Mouse (Mus musculus) testis, adult 10 weeks (tissue): Measurements from ENCODE around the gene Nop9. TPM values are rescaled to one million over a fixed set of nuclear protein-coding genes. Genes with fewer than 3 reads are reported as not detected.

ENCODE experiments used
- polyA plus RNA-seq: library from polyadenylated mRNA; stranded (reverse); fragments of 350-450 nt; fragmentation: Illumina TruSeq; extraction: RNeasy Lipid Tissue Mini Kit (QIAGEN cat#74804); gene quantifications from one replicate; pipeline ENCODE4 v1.2.3, GENCODE M21; 2014; ENCODE audit warnings: low read depth, low replicate concordance

Gene Nop9
- polyA plus RNA-seq, result 53.9 TPM

DNA sequence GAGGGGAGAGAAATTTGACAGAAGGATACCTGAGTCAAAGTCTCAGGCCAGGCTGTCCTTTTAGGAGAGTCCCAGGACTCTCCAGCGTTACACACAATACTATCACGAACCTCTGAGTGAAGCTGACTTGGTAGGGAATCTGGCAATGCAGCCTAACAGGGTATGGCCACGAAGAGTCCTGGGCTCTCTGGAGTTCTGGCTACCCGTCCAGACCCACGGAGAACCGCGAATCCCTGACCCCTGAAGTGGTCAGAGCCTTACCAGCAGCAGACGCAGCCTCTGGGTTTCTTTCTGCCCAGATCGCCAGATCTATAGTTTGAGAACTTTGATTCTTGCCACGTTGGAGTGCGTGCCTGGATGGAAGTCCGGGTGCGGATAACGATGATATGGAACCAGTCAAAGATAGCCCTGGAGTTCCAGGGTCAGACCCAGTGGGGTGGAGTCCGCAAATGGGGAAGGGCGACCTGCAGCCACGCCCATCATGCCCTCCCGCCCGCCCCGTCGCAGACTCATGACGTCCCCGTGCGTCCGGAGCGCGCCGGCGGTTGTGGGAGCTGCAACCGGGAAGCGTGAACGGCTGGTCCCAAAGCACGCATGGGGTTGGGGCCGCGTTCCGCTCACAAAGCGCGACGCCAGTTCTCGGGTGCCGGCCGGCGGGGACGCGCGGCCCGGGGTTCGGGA lies at the start of gene Nop9, which contains the start of gene Dhrs1:
Gene Nop9 (plus strand): TSS at position 514 of the 681 bp plus-strand sequence.
Gene Dhrs1 (minus strand): TSS at position 511 of the 681 bp plus-strand sequence.

DNA sequence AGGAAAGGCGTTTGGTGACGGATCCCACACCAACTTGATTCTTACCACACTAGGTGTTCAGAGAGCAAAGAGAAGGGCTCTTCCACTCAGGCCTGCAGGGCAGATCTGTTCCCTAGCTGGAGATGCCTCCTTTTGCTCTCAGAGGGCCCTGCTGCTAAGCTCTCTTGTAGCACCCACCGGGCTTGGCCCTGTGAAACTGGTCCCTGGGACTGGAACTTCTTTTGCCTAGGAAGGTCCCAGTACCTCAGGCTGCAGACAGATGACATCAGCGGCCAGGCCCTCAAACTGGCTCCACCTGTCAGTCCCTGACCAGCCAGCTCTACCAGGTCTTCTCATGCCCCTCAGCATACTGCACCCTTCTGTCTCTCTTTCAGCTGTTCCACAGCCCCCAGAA lies 31.8 kb upstream of the Nop9 start, which contains the start of gene Tgm1:
Gene Tgm1 (minus strand): TSS at position 198 of the 394 bp plus-strand sequence.

DNA sequence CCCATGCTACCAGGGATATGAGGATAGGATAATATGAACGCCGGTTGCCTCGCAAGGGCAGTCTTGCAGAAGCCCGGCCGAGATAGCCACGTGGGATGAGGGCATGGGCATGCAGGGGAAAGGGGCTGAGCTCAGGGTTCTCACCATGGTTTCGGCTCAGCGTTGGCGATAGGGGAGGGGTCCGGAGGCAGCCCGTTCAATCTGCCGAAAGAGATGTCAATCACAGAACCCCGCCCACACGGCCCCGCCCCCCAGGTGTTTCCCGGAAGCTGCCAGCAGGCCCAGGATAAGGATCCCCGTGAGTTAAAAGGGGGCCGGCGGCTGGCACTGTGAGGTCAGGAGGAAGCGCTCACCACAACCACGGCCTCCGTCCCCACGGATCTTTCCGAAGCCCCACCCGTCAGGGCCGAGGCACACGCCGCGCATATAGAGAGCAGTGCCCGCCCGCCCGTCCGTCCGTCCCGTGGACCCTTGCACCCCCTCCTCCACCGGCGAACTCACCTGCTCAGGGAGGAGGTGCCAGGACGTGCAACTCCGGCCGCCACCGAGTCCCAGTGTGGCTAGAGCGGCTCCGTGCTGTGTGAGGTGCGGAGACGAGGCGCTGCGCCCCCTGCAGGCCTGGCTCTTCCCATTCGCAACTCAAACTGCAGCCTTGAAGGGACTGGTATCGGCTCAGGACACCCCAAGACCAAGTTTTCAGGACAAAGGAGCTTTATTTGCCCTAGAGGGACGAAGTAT lies 23.6 kb upstream of the Nop9 start, which contains the start of gene Rabggta:
Gene Rabggta (minus strand): TSS at position 564 of the 738 bp plus-strand sequence.

DNA sequence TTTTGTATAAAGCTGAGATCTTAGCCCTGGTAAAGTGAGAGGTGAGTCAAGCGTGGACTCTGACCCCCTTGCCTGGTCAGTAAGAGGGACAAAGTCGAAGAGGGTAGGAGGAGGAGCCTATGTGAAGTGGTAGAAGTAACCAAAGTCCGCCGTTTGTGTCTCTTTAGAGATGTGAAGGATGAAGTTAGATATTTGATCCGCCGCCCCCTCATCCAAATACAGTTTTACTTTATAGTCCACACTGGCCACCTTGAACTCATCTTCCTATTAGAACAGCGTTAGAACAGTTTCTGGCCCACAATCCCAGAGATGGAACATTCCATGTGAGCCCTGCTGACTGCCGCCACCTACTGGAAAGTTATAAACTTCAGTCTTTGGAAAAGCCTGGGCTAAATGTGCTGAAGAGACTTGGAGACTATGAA lies 12.9 kb downstream of the Nop9 start, which contains the start of gene Cideb:
Gene Cideb (minus strand): TSS at position 96 of the 422 bp plus-strand sequence.

DNA sequence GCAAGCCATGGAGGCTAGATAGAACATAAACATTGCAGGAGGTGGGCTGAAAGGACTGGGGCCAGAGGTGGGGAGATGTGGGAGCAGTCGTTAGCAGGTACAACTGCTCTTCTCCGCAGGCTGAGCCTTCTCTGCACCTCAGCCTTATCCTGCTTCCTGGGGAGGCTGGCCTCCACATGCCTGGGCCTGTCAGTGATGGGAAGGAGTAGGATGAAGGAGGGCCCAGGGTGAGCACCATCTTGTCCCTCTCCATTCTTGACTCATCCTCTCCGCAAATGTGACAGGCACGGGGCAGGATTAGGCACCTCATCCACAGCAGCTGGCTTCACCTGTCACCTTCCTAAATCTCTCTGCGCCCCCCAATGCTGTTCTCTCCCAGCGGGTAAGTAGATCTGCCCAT lies 15.7 kb downstream of the Nop9 start, which contains the start of gene Ltb4r2:
Gene Ltb4r2 (plus strand): TSS at position 266 of the 400 bp plus-strand sequence.

DNA sequence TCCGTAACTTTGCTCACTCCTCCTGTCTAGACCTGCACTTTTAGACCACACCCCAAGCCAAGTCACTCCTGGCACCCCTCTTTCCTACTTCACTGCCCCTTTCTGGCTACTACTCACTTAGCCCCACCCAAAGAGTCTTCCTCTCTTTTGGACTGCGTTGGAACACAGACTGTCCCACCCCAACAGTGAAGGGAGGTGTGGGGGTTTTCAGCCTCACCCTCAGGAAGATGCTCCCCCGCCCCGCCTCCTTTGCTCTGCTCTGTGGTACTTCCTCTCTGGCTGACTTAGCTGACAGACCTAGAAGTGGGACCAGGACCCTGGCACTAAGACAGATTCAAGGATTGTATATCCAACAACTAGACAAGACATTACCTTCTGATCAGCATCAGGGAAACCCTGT lies 20.2 kb downstream of the Nop9 start, which contains the start of gene Ltb4r1:
Gene Ltb4r1 (plus strand): TSS at position 267 of the 400 bp plus-strand sequence.

DNA sequence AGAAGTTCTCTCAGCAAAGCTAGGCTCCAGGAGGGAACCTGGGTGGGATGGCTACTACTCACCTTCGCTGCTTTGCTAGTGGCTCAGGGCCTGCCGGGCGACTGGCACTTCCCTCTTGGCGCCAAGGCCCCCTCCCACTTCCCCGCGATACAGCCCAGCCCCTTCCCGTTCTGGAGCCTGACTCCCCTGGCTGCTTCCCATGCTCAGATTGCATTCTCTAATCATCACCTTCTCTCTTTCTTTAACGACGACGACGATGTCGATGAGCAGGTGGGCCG lies 38.4 kb downstream of the Nop9 start, which contains the start of gene Adcy4:
Gene Adcy4 (minus strand): TSS at position 138 of the 278 bp plus-strand sequence.

DNA sequence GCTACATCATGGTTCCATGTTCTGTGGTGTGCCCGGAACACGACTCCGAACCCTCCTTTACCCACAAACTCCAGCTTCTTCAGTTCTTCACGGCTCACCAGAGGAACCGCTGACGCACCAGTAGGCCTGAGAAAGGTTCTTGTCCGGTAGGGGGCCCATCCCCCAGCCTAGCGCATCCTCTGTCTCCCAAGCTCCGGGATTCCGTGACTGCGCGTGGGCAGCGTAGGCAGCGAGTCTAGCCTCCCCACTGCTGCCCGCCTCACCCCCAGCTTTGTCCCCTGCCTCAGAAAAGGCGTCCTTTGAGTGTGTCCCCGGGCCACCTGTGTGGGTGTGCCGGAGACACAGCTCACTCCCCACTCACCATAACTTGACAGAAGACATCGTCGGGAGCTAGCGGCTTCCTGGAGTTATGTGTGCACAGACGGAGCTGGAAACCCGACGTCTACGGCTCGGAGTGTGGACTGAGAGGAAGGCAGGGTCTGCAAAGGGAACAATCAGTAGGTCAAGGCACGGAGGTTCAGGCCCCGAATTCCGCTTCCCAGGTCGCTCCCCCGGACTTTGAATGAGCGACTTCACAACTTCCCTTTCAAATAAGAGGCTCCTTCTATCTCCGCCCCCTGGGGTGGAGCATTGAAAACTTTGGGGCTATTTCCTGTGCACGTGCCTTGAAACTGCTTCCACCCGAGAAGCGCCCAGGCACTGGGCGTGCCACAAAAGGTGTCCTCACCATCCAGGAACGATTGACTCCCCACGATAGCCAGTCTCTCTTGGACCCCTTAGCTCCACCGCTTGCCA lies 43.0 kb downstream of the Nop9 start, which contains the start of gene Ripk3:
Gene Ripk3 (minus strand): TSS at position 610 of the 795 bp plus-strand sequence.

Other genes starting within 250 kb of the Nop9 start
- gene Cpne6, start 235.2 kb upstream of the Nop9 start, polyA plus RNA-seq, result not detected
- 0.11 TPM for gene Nrl, start 220.7 kb upstream of the Nop9 start, polyA plus RNA-seq
- 0.35 TPM for gene Pck2, start 205.4 kb upstream of the Nop9 start, polyA plus RNA-seq
- 14.7 TPM for gene Dcaf11, start 185.7 kb upstream of the Nop9 start, polyA plus RNA-seq
- gene A730061H03Rik, start 185.3 kb upstream of the Nop9 start, polyA plus RNA-seq, result not detected
- gene Fitm1, start 170.1 kb upstream of the Nop9 start, polyA plus RNA-seq, result not detected
- 25.6 TPM for gene Psme1, start 167.6 kb upstream of the Nop9 start, polyA plus RNA-seq
- 2.7 TPM for gene Emc9, start 160.4 kb upstream of the Nop9 start, polyA plus RNA-seq
- 17.0 TPM for gene Psme2, start 154.6 kb upstream of the Nop9 start, polyA plus RNA-seq
- gene Rnf31, start 154.0 kb upstream of the Nop9 start, polyA plus RNA-seq, result 2.1 TPM
- gene Irf9, start 142.1 kb upstream of the Nop9 start, polyA plus RNA-seq, result 2.6 TPM
- gene Rec8, start 127.7 kb upstream of the Nop9 start, polyA plus RNA-seq, result 8.3 TPM
- 67.7 TPM for gene Ipo4, start 109.7 kb upstream of the Nop9 start, polyA plus RNA-seq
- 1.6 TPM for gene Gm49378, start 107.8 kb upstream of the Nop9 start, polyA plus RNA-seq
- 5.9 TPM for gene Tm9sf1, start 101.9 kb upstream of the Nop9 start, polyA plus RNA-seq
- gene Tssk4, start 95.5 kb upstream of the Nop9 start, polyA plus RNA-seq, result 45.9 TPM
- 4.4 TPM for gene Mdp1, start 85.2 kb upstream of the Nop9 start, polyA plus RNA-seq
- gene Gmpr2, start 73.8 kb upstream of the Nop9 start, polyA plus RNA-seq, result 54.2 TPM
- gene Nedd8, start 73.6 kb upstream of the Nop9 start, polyA plus RNA-seq, result 54.1 TPM
- gene Tinf2, start 63.9 kb upstream of the Nop9 start, polyA plus RNA-seq, result 18.0 TPM
- gene Tgm1, start 31.8 kb upstream of the Nop9 start, polyA plus RNA-seq, result not detected
- gene Rabggta, start 23.4 kb upstream of the Nop9 start, polyA plus RNA-seq, result 0.35 TPM
- gene Dhrs1, start within 50 bp of the Nop9 start, polyA plus RNA-seq, result 45.7 TPM
- gene Cideb, start 12.8 kb downstream of the Nop9 start, polyA plus RNA-seq, result not detected
- not detected for gene Ltb4r2, start 15.7 kb downstream of the Nop9 start, polyA plus RNA-seq
- gene Ltb4r1, start 20.3 kb downstream of the Nop9 start, polyA plus RNA-seq, result not detected
- gene Adcy4, start 38.4 kb downstream of the Nop9 start, polyA plus RNA-seq, result 0.06 TPM
- 0.69 TPM for gene Ripk3, start 43.2 kb downstream of the Nop9 start, polyA plus RNA-seq
- gene Nfatc4, start 77.5 kb downstream of the Nop9 start, polyA plus RNA-seq, result 0.11 TPM
- 0.03 TPM for gene Nynrin, start 108.3 kb downstream of the Nop9 start, polyA plus RNA-seq
- 0.38 TPM for gene Cbln3, start 138.7 kb downstream of the Nop9 start, polyA plus RNA-seq
- 2.2 TPM for gene Khnyn, start 139.3 kb downstream of the Nop9 start, polyA plus RNA-seq
- gene Sdr39u1, start 154.6 kb downstream of the Nop9 start, polyA plus RNA-seq, result 15.9 TPM
- not detected for gene Cma1, start 199.0 kb downstream of the Nop9 start, polyA plus RNA-seq
- not detected for gene Cma2, start 205.3 kb downstream of the Nop9 start, polyA plus RNA-seq